Mouse (Mus musculus): ENCODE measurements around the gene Daxx. TPM values are rescaled to one million over a fixed set of nuclear protein-coding genes. Genes with fewer than 3 reads are reported as not detected.

Gene Daxx
- total and polyA plus RNA-seq, 2 experiments from 2014 or later, result 19.3 to 20.0 TPM

- WGBS, result 82% methylated on average over 7 of the region's 7 CpGs
- DNase-seq (ENCODE audit: low spot score), result no peak
These were observed 12.1 kb downstream of the Daxx start for GRCm38 (mm10) chr17:33921361-33921760.

GRCm38 (mm10) chr17:33924577-33925283 lies 15.5 kb downstream of the Daxx start:
- no peaks in the 10 kb centered on the region for H3K4me1 ChIP-seq (ENCODE audit: control insufficient read depth, insufficient read depth)
- TF ChIP-seq EP300 (IDR thresholded peaks at IDR 0.05; ENCODE audit: low read depth) (no peak), CTCF (IDR thresholded peaks at IDR 0.05; ENCODE audit: low read depth) (peak; percentile 41)
- 76% methylated on average over 10 of the region's 10 CpGs for WGBS
- no peak overlapping the region for H3K27ac ChIP-seq (ENCODE audit: low read depth)
- H3K4me2 ChIP-seq (ENCODE audit: low read depth, low read length), result no peak overlapping the region
- DNase-seq (ENCODE audit: low spot score) (no peak), ATAC-seq (ENCODE audit: insufficient read depth, low read depth) (no peak)
- no peak overlapping the region for H3K9ac ChIP-seq (replicated peaks; ENCODE audit: low read depth, low read length)
- H3K4me3 ChIP-seq (ENCODE audit: low read depth, low read length), result no peak overlapping the region
- no peaks in the 10 kb centered on the region for H3K27me3 ChIP-seq (ENCODE audit: control insufficient read depth, insufficient read depth, low read length)
- 0 out of 2 replicates have a peak, but pooled peaks cover 15% of the 10 kb centered on the region for H3K36me3 ChIP-seq (replicated peaks; ENCODE audit: control insufficient read depth, insufficient read depth, low read length)
- no peaks in the 10 kb centered on the region for H3K9me3 ChIP-seq (replicated peaks; ENCODE audit: control insufficient read depth, low read length)

More at GRCm38 (mm10) chr17:33921361-33921760, 12.1 kb downstream of the Daxx start:
- Histone ChIP-seq H3K27me3 (ENCODE audit: control insufficient read depth, insufficient read depth, low read length) (no peaks in the 10 kb centered on the region), H3K9ac (replicated peaks; ENCODE audit: low read depth, low read length) (no peak overlapping the region), H3K4me1 (ENCODE audit: control insufficient read depth, insufficient read depth) (peaks cover 5% of the 10 kb centered on the region; the same call in 1 of the 2 replicates), H3K27ac (ENCODE audit: low read depth) (no peak overlapping the region), H3K4me2 (ENCODE audit: low read depth, low read length) (no peak overlapping the region), H3K9me3 (replicated peaks; ENCODE audit: control insufficient read depth, low read length) (no peaks in the 10 kb centered on the region), H3K36me3 (replicated peaks; ENCODE audit: control insufficient read depth, insufficient read depth, low read length) (0 out of 2 replicates have a peak, but pooled peaks cover 9% of the 10 kb centered on the region), H3K4me3 (ENCODE audit: low read depth, low read length) (no peak overlapping the region)
- ATAC-seq (ENCODE audit: insufficient read depth, low read depth), result no peak
- TF ChIP-seq EP300 (IDR thresholded peaks at IDR 0.05; ENCODE audit: low read depth), result no peak
- TF ChIP-seq CTCF (IDR thresholded peaks at IDR 0.05; ENCODE audit: low read depth), result no peak

GRCm38 (mm10) chr17:33925406-33926116 lies 16.3 kb downstream of the Daxx start:
- 0 out of 2 replicates have a peak, but pooled peaks cover 15% of the 10 kb centered on the region for H3K36me3 ChIP-seq (replicated peaks; ENCODE audit: control insufficient read depth, insufficient read depth, low read length)
- H3K9ac ChIP-seq (replicated peaks; ENCODE audit: low read depth, low read length), result no peak overlapping the region
- no peak overlapping the region for H3K4me2 ChIP-seq (ENCODE audit: low read depth, low read length)
- H3K4me1 ChIP-seq (ENCODE audit: control insufficient read depth, insufficient read depth), result no peaks in the 10 kb centered on the region
- no peaks in the 10 kb centered on the region for H3K9me3 ChIP-seq (replicated peaks; ENCODE audit: control insufficient read depth, low read length)
- no peak overlapping the region for H3K4me3 ChIP-seq (ENCODE audit: low read depth, low read length)
- WGBS, result 83% methylated on average over 19 of the region's 21 CpGs
- H3K27ac ChIP-seq (ENCODE audit: low read depth), result no peak overlapping the region
- no peak for TF ChIP-seq EP300 (IDR thresholded peaks at IDR 0.05; ENCODE audit: low read depth)
- no peak for TF ChIP-seq CTCF (IDR thresholded peaks at IDR 0.05; ENCODE audit: low read depth)
- DNase-seq (ENCODE audit: low spot score) (no peak), ATAC-seq (ENCODE audit: insufficient read depth, low read depth) (no peak)
- no peaks in the 10 kb centered on the region for H3K27me3 ChIP-seq (ENCODE audit: control insufficient read depth, insufficient read depth, low read length)

- ATAC-seq (ENCODE audit: insufficient read depth, low read depth) (no peak), DNase-seq (ENCODE audit: low spot score) (no peak)
- WGBS, result 74% methylated on average over 17 of the region's 17 CpGs
- no peak for TF ChIP-seq EP300 (IDR thresholded peaks at IDR 0.05; ENCODE audit: low read depth)
- TF ChIP-seq CTCF (IDR thresholded peaks at IDR 0.05; ENCODE audit: low read depth), result peak; percentile 35
- Histone ChIP-seq H3K4me2 (ENCODE audit: low read depth, low read length) (no peak overlapping the region), H3K36me3 (replicated peaks; ENCODE audit: control insufficient read depth, insufficient read depth, low read length) (0 out of 2 replicates have a peak, but pooled peaks cover 15% of the 10 kb centered on the region), H3K27ac (ENCODE audit: low read depth) (no peak overlapping the region), H3K4me3 (ENCODE audit: low read depth, low read length) (no peak overlapping the region), H3K9me3 (replicated peaks; ENCODE audit: control insufficient read depth, low read length) (no peaks in the 10 kb centered on the region), H3K9ac (replicated peaks; ENCODE audit: low read depth, low read length) (no peak overlapping the region), H3K4me1 (ENCODE audit: control insufficient read depth, insufficient read depth) (peaks cover 6% of the 10 kb centered on the region; the same call in 1 of the 2 replicates), H3K27me3 (ENCODE audit: control insufficient read depth, insufficient read depth, low read length) (no peaks in the 10 kb centered on the region)
These were observed 17.2 kb downstream of the Daxx start for GRCm38 (mm10) chr17:33926207-33926932.

GRCm38 (mm10) chr17:33928251-33928947 lies 19.2 kb downstream of the Daxx start:
- H3K27me3 ChIP-seq (ENCODE audit: control insufficient read depth, insufficient read depth, low read length), result no peaks in the 10 kb centered on the region
- H3K4me1 ChIP-seq (ENCODE audit: control insufficient read depth, insufficient read depth), result peaks cover 6% of the 10 kb centered on the region; the same call in 1 of the 2 replicates
- no peaks in the 10 kb centered on the region for H3K9me3 ChIP-seq (replicated peaks; ENCODE audit: control insufficient read depth, low read length)
- DNase-seq (ENCODE audit: low spot score) (no peak), ATAC-seq (ENCODE audit: insufficient read depth, low read depth) (no peak)
- H3K27ac ChIP-seq (ENCODE audit: low read depth), result no peak overlapping the region
- H3K36me3 ChIP-seq (replicated peaks; ENCODE audit: control insufficient read depth, insufficient read depth, low read length), result peaks cover 28% of the 10 kb centered on the region
- H3K4me2 ChIP-seq (ENCODE audit: low read depth, low read length), result peak overlapping the region; percentile 98
- peak overlapping the region; percentile 91 for H3K4me3 ChIP-seq (ENCODE audit: low read depth, low read length)
- TF ChIP-seq CTCF (IDR thresholded peaks at IDR 0.05; ENCODE audit: low read depth) (no peak), EP300 (IDR thresholded peaks at IDR 0.05; ENCODE audit: low read depth) (no peak)
- peak overlapping the region; percentile 91 for H3K9ac ChIP-seq (replicated peaks; ENCODE audit: low read depth, low read length)
- WGBS, result 58% methylated on average over 21 of the region's 21 CpGs
